Mouse (Mus musculus): Measurements from ENCODE around the gene Trim14. TPM values are rescaled to one million over a fixed set of nuclear protein-coding genes. Genes with fewer than 3 reads are reported as not detected.
A peak's percentile ranks its signal among the peaks of the same experiment; 100 is the strongest.
"Not testable (repeated sequence)": the region's sequence is repeated elsewhere in the genome, so short reads cannot be mapped to it uniquely, and the experiment has no call there.

The Trim14 gene
- polyA plus RNA-seq, 1 experiment from 2014 or later = 0.92 TPM

GRCm38 (mm10) chr4:46578228-46578627 is 42.3 kb upstream of the Trim14 start:
- Histone ChIP-seq H3K4me1 (ENCODE audit: control insufficient read depth, insufficient read depth, low read length) (no peaks in the 10 kb centered on the region), H3K27me3 (ENCODE audit: control insufficient read depth, insufficient read depth, low read length) (no peaks in the 10 kb centered on the region), H3K36me3 (ENCODE audit: control insufficient read depth, insufficient read depth, low read length) (no peaks in the 10 kb centered on the region), H3K4me3 (ENCODE audit: low read depth, low read length) (no peak overlapping the region), H3K27ac (ENCODE audit: low read depth, low read length) (no peak overlapping the region), H3K4me2 (ENCODE audit: low read depth) (no peak overlapping the region), H3K9ac (ENCODE audit: low read length) (no peak overlapping the region), H3K9me3 (ENCODE audit: control insufficient read depth, low read length) (peaks cover 3% of the 10 kb centered on the region; the same call in 1 of the 2 replicates)
- ATAC-seq (ENCODE audit: insufficient read depth, low FRiP score, low TSS enrichment) (no peak), DNase-seq (ENCODE audit: low spot score) (no peak)
- WGBS = 78% methylated on average over 1 of the region's 1 CpGs

GRCm38 (mm10) chr4:46575509-46576284 is 39.8 kb upstream of the Trim14 start:
- not testable (repeated sequence) for H3K9me3 ChIP-seq (ENCODE audit: control insufficient read depth, low read length); H3K36me3 ChIP-seq (ENCODE audit: control insufficient read depth, insufficient read depth, low read length); H3K4me1 ChIP-seq (ENCODE audit: control insufficient read depth, insufficient read depth, low read length); H3K27ac ChIP-seq (ENCODE audit: low read depth, low read length); H3K4me2 ChIP-seq (ENCODE audit: low read depth); H3K4me3 ChIP-seq (ENCODE audit: low read depth, low read length); DNase-seq (ENCODE audit: low spot score); H3K9ac ChIP-seq (ENCODE audit: low read length); H3K27me3 ChIP-seq (ENCODE audit: control insufficient read depth, insufficient read depth, low read length); ATAC-seq (ENCODE audit: insufficient read depth, low FRiP score, low TSS enrichment)
- WGBS = 89% methylated on average over 4 of the region's 10 CpGs

GRCm38 (mm10) chr4:46574841-46575240 is 38.9 kb upstream of the Trim14 start:
- no peak for ATAC-seq (ENCODE audit: insufficient read depth, low FRiP score, low TSS enrichment)
- Histone ChIP-seq H3K4me3 (ENCODE audit: low read depth, low read length) (no peak overlapping the region), H3K9ac (ENCODE audit: low read length) (no peak overlapping the region), H3K27me3 (ENCODE audit: control insufficient read depth, insufficient read depth, low read length) (no peaks in the 10 kb centered on the region), H3K4me2 (ENCODE audit: low read depth) (no peak overlapping the region), H3K36me3 (ENCODE audit: control insufficient read depth, insufficient read depth, low read length) (no peaks in the 10 kb centered on the region), H3K27ac (ENCODE audit: low read depth, low read length) (no peak overlapping the region), H3K4me1 (ENCODE audit: control insufficient read depth, insufficient read depth, low read length) (no peaks in the 10 kb centered on the region), H3K9me3 (ENCODE audit: control insufficient read depth, low read length) (peaks cover 3% of the 10 kb centered on the region; the same call in 1 of the 2 replicates)
- 83% methylated on average over 10 of the region's 12 CpGs for WGBS
- no peak for DNase-seq (ENCODE audit: low spot score)

GRCm38 (mm10) chr4:46574024-46574753 is 38.2 kb upstream of the Trim14 start:
- DNase-seq (ENCODE audit: low spot score) = no peak
- Histone ChIP-seq H3K4me3 (ENCODE audit: low read depth, low read length) (no peak overlapping the region), H3K4me1 (ENCODE audit: control insufficient read depth, insufficient read depth, low read length) (no peaks in the 10 kb centered on the region), H3K27ac (ENCODE audit: low read depth, low read length) (no peak overlapping the region), H3K4me2 (ENCODE audit: low read depth) (no peak overlapping the region), H3K9me3 (ENCODE audit: control insufficient read depth, low read length) (peaks cover 3% of the 10 kb centered on the region; the same call in 1 of the 2 replicates), H3K9ac (ENCODE audit: low read length) (no peak overlapping the region), H3K36me3 (ENCODE audit: control insufficient read depth, insufficient read depth, low read length) (no peaks in the 10 kb centered on the region), H3K27me3 (ENCODE audit: control insufficient read depth, insufficient read depth, low read length) (no peaks in the 10 kb centered on the region)
- WGBS = 45% methylated on average over 9 of the region's 9 CpGs
- ATAC-seq (ENCODE audit: insufficient read depth, low FRiP score, low TSS enrichment) = no peak

GRCm38 (mm10) chr4:46572616-46573015 is 36.7 kb upstream of the Trim14 start:
- no peak overlapping the region for H3K27ac ChIP-seq (ENCODE audit: low read depth, low read length)
- no peaks in the 10 kb centered on the region for H3K36me3 ChIP-seq (ENCODE audit: control insufficient read depth, insufficient read depth, low read length)
- H3K9me3 ChIP-seq (ENCODE audit: control insufficient read depth, low read length) = no peaks in the 10 kb centered on the region
- H3K4me1 ChIP-seq (ENCODE audit: control insufficient read depth, insufficient read depth, low read length) = no peaks in the 10 kb centered on the region
- 76% methylated on average over 4 of the region's 4 CpGs for WGBS
- H3K4me2 ChIP-seq (ENCODE audit: low read depth) = no peak overlapping the region
- no peak overlapping the region for H3K9ac ChIP-seq (ENCODE audit: low read length)
- H3K27me3 ChIP-seq (ENCODE audit: control insufficient read depth, insufficient read depth, low read length) = no peaks in the 10 kb centered on the region
- no peak for DNase-seq (ENCODE audit: low spot score)
- H3K4me3 ChIP-seq (ENCODE audit: low read depth, low read length) = no peak overlapping the region
- no peak for ATAC-seq (ENCODE audit: insufficient read depth, low FRiP score, low TSS enrichment)

GRCm38 (mm10) chr4:46571744-46572143 is 35.8 kb upstream of the Trim14 start:
- WGBS = 89% methylated on average over 9 of the region's 9 CpGs
- Histone ChIP-seq H3K27ac (ENCODE audit: low read depth, low read length) (no peak overlapping the region), H3K4me2 (ENCODE audit: low read depth) (no peak overlapping the region), H3K9me3 (ENCODE audit: control insufficient read depth, low read length) (no peaks in the 10 kb centered on the region), H3K4me3 (ENCODE audit: low read depth, low read length) (no peak overlapping the region), H3K36me3 (ENCODE audit: control insufficient read depth, insufficient read depth, low read length) (no peaks in the 10 kb centered on the region), H3K27me3 (ENCODE audit: control insufficient read depth, insufficient read depth, low read length) (no peaks in the 10 kb centered on the region), H3K9ac (ENCODE audit: low read length) (no peak overlapping the region), H3K4me1 (ENCODE audit: control insufficient read depth, insufficient read depth, low read length) (no peaks in the 10 kb centered on the region)
- ATAC-seq (ENCODE audit: insufficient read depth, low FRiP score, low TSS enrichment) (no peak), DNase-seq (ENCODE audit: low spot score) (no peak)

GRCm38 (mm10) chr4:46569671-46570070 is 33.7 kb upstream of the Trim14 start:
- no peaks in the 10 kb centered on the region for H3K4me1 ChIP-seq (ENCODE audit: control insufficient read depth, insufficient read depth, low read length)
- ATAC-seq (ENCODE audit: insufficient read depth, low FRiP score, low TSS enrichment) = no peak
- H3K9ac ChIP-seq (ENCODE audit: low read length) = no peak overlapping the region
- no peak overlapping the region for H3K4me2 ChIP-seq (ENCODE audit: low read depth)
- WGBS = 34% methylated on average over 5 of the region's 5 CpGs
- peak; percentile 41 for DNase-seq (ENCODE audit: low spot score)
- H3K9me3 ChIP-seq (ENCODE audit: control insufficient read depth, low read length) = no peaks in the 10 kb centered on the region
- H3K36me3 ChIP-seq (ENCODE audit: control insufficient read depth, insufficient read depth, low read length) = no peaks in the 10 kb centered on the region
- no peak overlapping the region for H3K4me3 ChIP-seq (ENCODE audit: low read depth, low read length)
- no peak overlapping the region for H3K27ac ChIP-seq (ENCODE audit: low read depth, low read length)
- no peaks in the 10 kb centered on the region for H3K27me3 ChIP-seq (ENCODE audit: control insufficient read depth, insufficient read depth, low read length)

GRCm38 (mm10) chr4:46568169-46568568 is 32.2 kb upstream of the Trim14 start:
- no peaks in the 10 kb centered on the region for H3K4me1 ChIP-seq (ENCODE audit: control insufficient read depth, insufficient read depth, low read length)
- 93% methylated on average over 8 of the region's 8 CpGs for WGBS
- ATAC-seq (ENCODE audit: insufficient read depth, low FRiP score, low TSS enrichment) = no peak

More at GRCm38 (mm10) chr4:46568169-46568568, 32.2 kb upstream of the Trim14 start:
- Histone ChIP-seq H3K27me3 (ENCODE audit: control insufficient read depth, insufficient read depth, low read length) (no peaks in the 10 kb centered on the region), H3K9ac (ENCODE audit: low read length) (no peak overlapping the region), H3K36me3 (ENCODE audit: control insufficient read depth, insufficient read depth, low read length) (no peaks in the 10 kb centered on the region), H3K27ac (ENCODE audit: low read depth, low read length) (no peak overlapping the region), H3K4me2 (ENCODE audit: low read depth) (no peak overlapping the region), H3K4me3 (ENCODE audit: low read depth, low read length) (no peak overlapping the region), H3K9me3 (ENCODE audit: control insufficient read depth, low read length) (no peaks in the 10 kb centered on the region)
- no peak for DNase-seq (ENCODE audit: low spot score)
